Mouse (Mus musculus): ENCODE results near the gene Exoc4.

DNA sequence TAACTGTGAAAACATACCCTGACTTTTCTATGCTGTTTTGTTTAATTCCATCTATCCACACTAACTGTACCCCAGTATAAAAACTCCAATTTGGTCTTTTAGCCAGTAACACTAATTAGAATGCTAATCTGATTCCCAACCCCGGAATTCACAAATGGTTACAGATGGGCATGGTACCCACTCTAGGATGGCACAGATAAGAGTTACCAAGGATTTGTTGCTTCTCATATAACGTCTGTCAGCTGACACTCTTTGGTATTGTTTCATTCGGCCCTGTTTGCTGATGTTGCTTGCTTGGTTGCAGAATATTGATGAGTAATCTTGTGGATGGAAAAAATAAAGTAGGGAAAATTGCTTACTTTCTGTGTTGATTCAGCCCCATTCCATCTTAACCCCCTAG lies 462.9 kb downstream of the Exoc4 start:
- TF ChIP-seq CTCF (IDR thresholded peaks at IDR 0.05; ENCODE audit: insufficient read depth, low read length) (no peak), POLR2A (IDR thresholded peaks at IDR 0.05; ENCODE audit: borderline replicate concordance, extremely low read depth, low read depth, low read length) (no peak)
